ENCODE assay signal across 8 mouse cellular contexts in genomic region chr16:20537071-20537471, GRCm38 (mm10). TPM values are rescaled to one million over a fixed set of nuclear protein-coding genes. Genes with fewer than 3 reads are reported as not detected.
DNase-seq lines count a peak whose midpoint lies in the region; ATAC-seq lines count a peak whose summit lies in the region.

No protein-coding gene starts in this region.

- no peaks in the 10 kb centered on the region for H3K9me3 ChIP-seq in lung, embryonic 15.5 days
- no peaks in the 10 kb centered on the region for H3K9me3 ChIP-seq in forebrain, embryonic 11.5 days (ENCODE audit: control insufficient read depth, low read length)

- H3K4me2 ChIP-seq in lung, embryonic 15.5 days: peak overlapping the region; percentile 66
- peak overlapping the region; percentile 90 for H3K4me2 ChIP-seq in forebrain, embryonic 11.5 days (ENCODE audit: low read depth, low read length, severe bottlenecking)

- ATAC-seq in lung, embryonic 15.5 days (ENCODE audit: borderline replicate concordance, extremely low read depth, low FRiP score, low TSS enrichment): no peak
- no peak for ATAC-seq in forebrain, embryonic 11.5 days (replicated peaks; ENCODE audit: low FRiP score)

- H3K27ac ChIP-seq in lung, embryonic 15.5 days: no peak overlapping the region
- H3K27ac ChIP-seq in forebrain, embryonic 11.5 days (ENCODE audit: low read depth, low read length): no peak overlapping the region

- DNase-seq in lung, postnatal 25 days (ENCODE audit: low spot score): no peak
- DNase-seq in adrenal gland, adult 8-10 months: peak; percentile 39
- no peak for DNase-seq in forebrain, embryonic 11.5 days (ENCODE audit: low spot score)
- peak; percentile 68 for DNase-seq in kidney, adult 18-20 months
- peak; percentile 14 for DNase-seq in lung, postnatal 10 days
- no peak for DNase-seq in gastrocnemius, adult 8-10 months (ENCODE audit: low spot score in 2 of 2)
- DNase-seq in urinary bladder, adult 2 months (ENCODE audit: low spot score): no peak

- peaks cover 48% of the 10 kb centered on the region for H3K36me3 ChIP-seq in lung, embryonic 15.5 days
- H3K36me3 ChIP-seq in forebrain, embryonic 11.5 days (ENCODE audit: control insufficient read depth, insufficient read depth, low read length): peaks cover 5% of the 10 kb centered on the region; the same call in 1 of the 2 replicates

- H3K4me1 ChIP-seq in lung, embryonic 15.5 days: peaks cover 18% of the 10 kb centered on the region
- peaks cover 19% of the 10 kb centered on the region; the same call in 1 of the 2 replicates for H3K4me1 ChIP-seq in forebrain, embryonic 11.5 days (replicated peaks; ENCODE audit: control insufficient read depth, insufficient read depth, low read length)

- H3K4me3 ChIP-seq in lung, embryonic 15.5 days: peak overlapping the region; percentile 76
- H3K4me3 ChIP-seq in forebrain, embryonic 11.5 days (ENCODE audit: low read depth, low read length): peak overlapping the region; percentile 88; the same call in 1 of the 2 replicates

- WGBS in lung, embryonic 15.5 days: 22% methylated on average over 5 of the region's 5 CpGs
- WGBS in forebrain, embryonic 11.5 days: 19% methylated on average over 5 of the region's 5 CpGs

- H3K9ac ChIP-seq in lung, embryonic 15.5 days: peak overlapping the region; percentile 93
- H3K9ac ChIP-seq in forebrain, embryonic 11.5 days (ENCODE audit: low read length): peak overlapping the region; percentile 35

- H3K27me3 ChIP-seq in lung, embryonic 15.5 days: no peaks in the 10 kb centered on the region
- no peaks in the 10 kb centered on the region for H3K27me3 ChIP-seq in forebrain, embryonic 11.5 days (ENCODE audit: control insufficient read depth, insufficient read depth, low read length)

RNA-seq across cellular contexts. Expression of gene Ap2m1, which starts 1.8 kb away (rescaled TPM):
- 615 and 636 TPM in 2 replicates for polyA plus RNA-seq in lung, embryonic 15.5 days (2015; fragmentation: Nextera tagmentation; extraction: Ambion mirVana)
- total RNA-seq in adrenal gland, adult 8-10 months (2022): 100 to 1,000 TPM; 273 to 406 (median 325) TPM
- polyA plus RNA-seq in forebrain, embryonic 11.5 days (2014; fragmentation: Nextera tagmentation; extraction: Ambion mirVana): 797 and 824 TPM in 2 replicates
- 100 to 1,000 TPM; 113 to 138 (median 134) TPM for total RNA-seq in gastrocnemius, adult 8-10 months (2022)
- 411 and 488 TPM in 2 replicates for polyA plus RNA-seq in urinary bladder, adult 2 months (2012; rRNA removed)

RNA-seq across cellular contexts. Expression of gene Abcf3, which starts 11.3 kb away (rescaled TPM):
- 53.0 and 57.9 TPM in 2 replicates for polyA plus RNA-seq in lung, embryonic 15.5 days (2015; fragmentation: Nextera tagmentation; extraction: Ambion mirVana)
- total RNA-seq in adrenal gland, adult 8-10 months (2022): 100 to 1,000 TPM in 2 of 4 experiments, 10 to 100 TPM in 2; 80.8 to 118 (median 97.5) TPM
- 51.6 and 55.9 TPM in 2 replicates for polyA plus RNA-seq in forebrain, embryonic 11.5 days (2014; fragmentation: Nextera tagmentation; extraction: Ambion mirVana)
- 10 to 100 TPM; 55.9 to 75.5 (median 66.6) TPM for total RNA-seq in gastrocnemius, adult 8-10 months (2022)
- 40.8 and 41.5 TPM in 2 replicates for polyA plus RNA-seq in urinary bladder, adult 2 months (2012; rRNA removed)

RNA-seq across cellular contexts. Expression of gene Dvl3, which starts 20.3 kb away (rescaled TPM):
- 17.4 and 21.7 TPM in 2 replicates for polyA plus RNA-seq in lung, embryonic 15.5 days (2015; fragmentation: Nextera tagmentation; extraction: Ambion mirVana)
- 10 to 100 TPM; 34.1 to 55.2 (median 45.5) TPM for total RNA-seq in adrenal gland, adult 8-10 months (2022)
- 42.8 and 45.4 TPM in 2 replicates for polyA plus RNA-seq in forebrain, embryonic 11.5 days (2014; fragmentation: Nextera tagmentation; extraction: Ambion mirVana)
- total RNA-seq in gastrocnemius, adult 8-10 months (2022): 10 to 100 TPM; 24.5 to 30.0 (median 27.2) TPM
- polyA plus RNA-seq in urinary bladder, adult 2 months (2012; rRNA removed): 22.5 and 38.0 TPM in 2 replicates

RNA-seq across cellular contexts. Expression of gene Eif2b5, which starts 38.5 kb away (rescaled TPM):
- polyA plus RNA-seq in lung, embryonic 15.5 days (2015; fragmentation: Nextera tagmentation; extraction: Ambion mirVana): 106 TPM in 2 replicates
- 10 to 100 TPM; 62.4 to 72.6 (median 66.0) TPM for total RNA-seq in adrenal gland, adult 8-10 months (2022)
- 135 and 138 TPM in 2 replicates for polyA plus RNA-seq in forebrain, embryonic 11.5 days (2014; fragmentation: Nextera tagmentation; extraction: Ambion mirVana)
- 10 to 100 TPM; 53.8 to 71.3 (median 68.1) TPM for total RNA-seq in gastrocnemius, adult 8-10 months (2022)
- 33.2 and 34.2 TPM in 2 replicates for polyA plus RNA-seq in urinary bladder, adult 2 months (2012; rRNA removed)

RNA-seq across cellular contexts. Expression of gene Vwa5b2, which starts 52.2 kb away (rescaled TPM):
- polyA plus RNA-seq in lung, embryonic 15.5 days (2015; fragmentation: Nextera tagmentation; extraction: Ambion mirVana): 0.39 and 0.94 TPM in 2 replicates
- 1 to 10 TPM in 3 of 4 experiments, under 1 TPM in 1; 0.87 to 4.9 (median 2.7) TPM for total RNA-seq in adrenal gland, adult 8-10 months (2022)
- 0.80 and 1.4 TPM in 2 replicates for polyA plus RNA-seq in forebrain, embryonic 11.5 days (2014; fragmentation: Nextera tagmentation; extraction: Ambion mirVana)
- under 1 TPM in 1 of 4 experiments, not detected in 3; 0.13 TPM for total RNA-seq in gastrocnemius, adult 8-10 months (2022)
- 4.1 and 7.0 TPM in 2 replicates for polyA plus RNA-seq in urinary bladder, adult 2 months (2012; rRNA removed)

Comparison
In these comparisons a context has a peak if more than half of its experiments do, and no peak if none do; other contexts are left out.
1. DNase-seq: peak in adrenal gland, adult 8-10 months (single experiment), kidney, adult 18-20 months (single experiment) and lung, postnatal 10 days (single experiment); none in lung, postnatal 25 days (single experiment), forebrain, embryonic 11.5 days (single experiment), gastrocnemius, adult 8-10 months (0 of 2) and urinary bladder, adult 2 months (single experiment).